Mouse (Mus musculus): ENCODE results near the gene Smim5.

GRCm38 (mm10) chr11:115898446-115898845 lies 1.3 kb upstream of the Smim5 start:
- TF ChIP-seq CTCF (IDR thresholded peaks at IDR 0.05; ENCODE audit: low read depth, low read length) = no peak
- TF ChIP-seq EP300 (IDR thresholded peaks at IDR 0.05; ENCODE audit: insufficient read depth, low read depth, low read length) = no peak
